Mouse (Mus musculus) heart, embryonic 14.5 days (tissue): ENCODE measurements at regions not wholly inside any gene's neighbourhood (a gene's known extent, or its start where the extent isn't known, plus 50 kb on each side); places are given as distances from the start of the nearest gene placed in this dataset.

Experiments used
- ATAC-seq: fragments of 200-750 bp; cut with Nextera tagmentation; 2 replicates; pipeline ENCODE4 v1.8.0; 2017; ENCODE audit warnings: low read depth, moderate TSS enrichment; ENCODE audit not compliant: insufficient number of reproducible peaks, insufficient read depth, low FRiP score
- H3K27ac ChIP-seq, 2 experiments: fragments of 200-500 bp in 1 of 2; fragments of 300-500 bp in 1 of 2; sonication (generic) in 1 of 2; replicated peaks in 1 of 2; 2 replicates each; pipeline ENCODE4 v1.5.1; 2012 to 2014; ENCODE audit warnings: low read depth in 2 of 2, low read length in 2 of 2, control low read depth in 1 of 2, mild to moderate bottlenecking in 1 of 2, mixed read lengths in 1 of 2; ENCODE audit not compliant: control insufficient read depth in 1 of 2, insufficient read depth in 1 of 2
- H3K27me3 ChIP-seq: fragments of 300-500 bp; sonication (generic); 2 replicates; pipeline ENCODE4 v1.6.1; 2014; ENCODE audit warnings: mild to moderate bottlenecking, low read length, control low read depth; ENCODE audit not compliant: control insufficient read depth, insufficient read depth
- H3K36me3 ChIP-seq: fragments of 300-500 bp; sonication (generic); 2 replicates; pipeline ENCODE4 v1.6.1; 2014; ENCODE audit warnings: mild to moderate bottlenecking, control low read depth, low read length, mixed read lengths; ENCODE audit not compliant: control insufficient read depth, insufficient read depth
- H3K4me1 ChIP-seq, 2 experiments: fragments of 200-500 bp in 1 of 2; fragments of 300-500 bp in 1 of 2; sonication (generic) in 1 of 2; 2 replicates each; pipeline ENCODE4 v1.6.1; 2012 to 2014; ENCODE audit warnings: low read length in 2 of 2, control low read depth in 1 of 2, mixed read lengths in 1 of 2; ENCODE audit not compliant: control insufficient read depth in 2 of 2, insufficient read depth in 2 of 2
- H3K4me2 ChIP-seq: fragments of 300-500 bp; sonication (generic); 2 replicates; pipeline ENCODE4 v1.6.1; 2014; ENCODE audit warnings: mild to moderate bottlenecking, low read length
- H3K4me3 ChIP-seq, 2 experiments: fragments of 200-500 bp in 1 of 2; fragments of 300-500 bp in 1 of 2; sonication (generic) in 1 of 2; 2 replicates each; pipeline ENCODE4 v1.5.1; 2012 to 2014; ENCODE audit warnings: low read length in 2 of 2, mild to moderate bottlenecking in 2 of 2, control low read depth in 1 of 2, low read depth in 1 of 2, moderate library complexity in 1 of 2; ENCODE audit not compliant: control insufficient read depth in 1 of 2, insufficient read depth in 1 of 2
- H3K9ac ChIP-seq: fragments of 300-500 bp; sonication (generic); 2 replicates; pipeline ENCODE4 v1.6.1; 2014; ENCODE audit warnings: mild to moderate bottlenecking, low read length
- H3K9me3 ChIP-seq: fragments of 300-500 bp; sonication (generic); 2 replicates; pipeline ENCODE4 v1.6.1; 2016; ENCODE audit warnings: low read length, control low read depth; ENCODE audit not compliant: control insufficient read depth
- WGBS: fragments of 180-500 bp; shearing (Covaris S2); extraction: QIAGEN DNeasy Blood & Tissue Kit; methylation state at CpG from one replicate; pipeline ENCODE4 v1.1.7; 2014; 5-methylcytosine and 5-hydroxymethylcytosine counted together

DNA sequence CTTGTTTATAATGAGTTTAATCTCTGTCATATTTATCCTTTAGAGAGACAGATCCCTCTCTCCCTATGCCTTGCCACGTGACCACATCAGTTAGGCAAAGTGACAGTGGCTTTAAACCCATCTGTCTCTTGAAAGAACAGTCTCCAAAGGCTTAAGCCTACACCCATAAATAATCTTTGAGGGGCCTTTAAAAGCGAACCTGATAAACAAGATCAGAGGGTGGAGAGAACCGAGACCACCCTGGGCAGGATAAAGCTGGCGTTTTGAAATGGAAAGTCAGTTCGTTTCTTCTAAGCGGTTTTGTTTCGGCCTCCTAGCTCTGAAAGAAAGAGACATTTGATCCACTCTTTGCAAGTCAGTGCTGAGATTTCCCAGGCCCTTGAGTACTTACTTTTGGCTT lies 149.5 kb downstream of the Ackr3 start:
- WGBS: 31% methylated on average over 7 of the region's 7 CpGs
- Histone ChIP-seq H3K4me3 (no peak overlapping the region), H3K9ac (no peak overlapping the region), H3K9me3 (no peaks in the 10 kb centered on the region), H3K4me1 (peaks cover 4 to 10% of the 10 kb centered on the region in 2 experiments; a peak in 3 of 4 replicates), H3K27ac (no peak overlapping the region), H3K36me3 (no peaks in the 10 kb centered on the region), H3K27me3 (no peaks in the 10 kb centered on the region), H3K4me2 (no peak overlapping the region)
- ATAC-seq: no peak

DNA sequence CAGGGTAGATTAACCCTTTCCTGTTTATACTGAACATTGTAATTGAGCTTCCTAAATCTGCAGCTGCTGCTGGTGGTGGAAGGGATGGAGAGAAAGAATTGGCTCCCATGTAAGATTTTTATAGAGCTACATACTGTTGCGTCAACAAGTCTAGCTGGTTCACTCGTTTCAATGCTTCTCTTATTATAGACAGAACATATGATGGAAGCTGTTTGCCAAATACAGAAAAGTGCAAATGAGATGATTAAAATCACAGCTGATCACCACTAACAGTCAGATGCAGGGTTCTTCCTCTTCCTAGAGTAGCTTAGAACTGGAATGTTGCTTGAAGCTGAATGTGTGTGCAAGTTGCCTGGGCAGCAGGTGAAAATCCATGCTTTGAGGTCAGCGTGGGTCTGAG lies 152.8 kb downstream of the Ackr3 start:
- ATAC-seq: no peak
- Histone ChIP-seq H3K27ac (no peak overlapping the region), H3K9me3 (no peaks in the 10 kb centered on the region), H3K4me3 (no peak overlapping the region), H3K4me2 (no peak overlapping the region), H3K4me1 (peaks cover 4 to 10% of the 10 kb centered on the region in 2 experiments; a peak in 3 of 4 replicates), H3K27me3 (no peaks in the 10 kb centered on the region), H3K9ac (no peak overlapping the region), H3K36me3 (no peaks in the 10 kb centered on the region)
- WGBS: 74% methylated on average over 3 of the region's 3 CpGs

DNA sequence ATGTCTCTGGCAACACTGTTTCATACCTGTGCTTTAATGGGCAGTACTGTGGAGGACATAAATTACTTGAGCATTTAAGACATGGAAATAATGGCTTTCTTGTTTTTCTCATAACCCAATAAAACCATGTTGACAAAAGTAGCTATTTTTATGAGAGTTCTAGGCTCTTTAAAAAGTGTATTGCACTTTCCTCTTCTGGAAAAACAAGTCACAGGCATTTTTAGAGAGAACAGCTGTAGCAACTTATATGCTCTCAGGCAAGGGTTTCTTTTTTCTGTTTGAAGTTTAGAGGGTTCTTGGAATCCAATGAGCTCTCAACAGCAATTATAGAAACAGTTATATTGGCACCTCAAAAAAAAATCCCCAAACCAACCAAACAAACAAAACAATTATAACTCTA lies 153.6 kb downstream of the Ackr3 start:
- Histone ChIP-seq H3K36me3 (no peaks in the 10 kb centered on the region), H3K9ac (no peak overlapping the region), H3K4me1 (peaks cover 0 to 7% of the 10 kb centered on the region in 2 experiments; a peak in 2 of 4 replicates), H3K9me3 (no peaks in the 10 kb centered on the region), H3K27ac (no peak overlapping the region), H3K4me3 (no peak overlapping the region), H3K4me2 (no peak overlapping the region), H3K27me3 (no peaks in the 10 kb centered on the region)
- ATAC-seq: no peak

DNA sequence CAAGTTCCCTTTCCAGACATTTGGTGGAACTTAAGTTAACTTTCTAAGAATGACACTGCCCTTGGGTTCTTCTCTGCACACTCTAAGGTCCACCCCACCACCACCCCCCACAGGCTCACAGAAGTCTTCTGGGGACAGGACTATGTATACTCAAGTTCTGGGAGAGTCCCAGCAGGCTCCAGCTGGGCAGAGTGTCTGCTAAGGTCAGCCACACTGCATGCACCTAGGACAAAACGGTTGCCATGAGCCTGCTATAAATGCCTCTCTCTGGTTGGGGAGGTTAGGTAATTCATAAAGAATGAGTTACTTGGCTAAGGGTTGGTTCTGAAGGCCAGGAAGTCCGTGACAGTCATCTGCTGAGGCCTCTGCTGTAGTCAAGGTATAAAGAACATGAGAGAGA lies 155.2 kb downstream of the Ackr3 start:
- H3K27ac ChIP-seq: no peak overlapping the region
- 52% methylated on average over 2 of the region's 2 CpGs for WGBS
- no peak for ATAC-seq
- no peak overlapping the region for H3K9ac ChIP-seq
- no peaks in the 10 kb centered on the region for H3K4me1 ChIP-seq
- H3K27me3 ChIP-seq: no peaks in the 10 kb centered on the region
- H3K4me3 ChIP-seq: no peak overlapping the region
- no peaks in the 10 kb centered on the region for H3K9me3 ChIP-seq
- no peaks in the 10 kb centered on the region for H3K36me3 ChIP-seq
- no peak overlapping the region for H3K4me2 ChIP-seq

DNA sequence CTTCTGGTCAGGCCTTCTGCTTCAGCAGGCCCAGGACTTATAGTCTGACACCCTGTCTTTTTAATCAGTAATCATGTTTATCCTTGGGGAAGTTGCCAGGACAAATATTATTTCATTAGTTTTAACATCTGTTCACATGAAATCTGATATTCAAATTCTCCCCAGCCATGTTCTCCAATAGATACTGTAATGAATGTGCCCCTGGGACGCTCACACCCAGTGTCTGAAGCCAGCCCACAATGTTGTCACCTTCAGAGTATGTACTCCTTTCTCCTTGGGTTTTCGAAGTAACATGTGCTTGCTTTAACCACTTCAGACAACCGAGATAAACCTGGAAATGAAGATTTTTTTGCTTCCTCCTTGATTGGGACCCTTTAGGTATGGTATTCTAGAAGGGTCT lies 156.3 kb downstream of the Ackr3 start:
- H3K4me3 ChIP-seq: no peak overlapping the region
- ATAC-seq: no peak
- WGBS: 54% methylated on average over 3 of the region's 3 CpGs
- no peak overlapping the region for H3K27ac ChIP-seq
- H3K4me1 ChIP-seq: no peaks in the 10 kb centered on the region
- H3K9ac ChIP-seq: no peak overlapping the region
- no peaks in the 10 kb centered on the region for H3K9me3 ChIP-seq
- no peaks in the 10 kb centered on the region for H3K36me3 ChIP-seq
- no peaks in the 10 kb centered on the region for H3K27me3 ChIP-seq
- no peak overlapping the region for H3K4me2 ChIP-seq

DNA sequence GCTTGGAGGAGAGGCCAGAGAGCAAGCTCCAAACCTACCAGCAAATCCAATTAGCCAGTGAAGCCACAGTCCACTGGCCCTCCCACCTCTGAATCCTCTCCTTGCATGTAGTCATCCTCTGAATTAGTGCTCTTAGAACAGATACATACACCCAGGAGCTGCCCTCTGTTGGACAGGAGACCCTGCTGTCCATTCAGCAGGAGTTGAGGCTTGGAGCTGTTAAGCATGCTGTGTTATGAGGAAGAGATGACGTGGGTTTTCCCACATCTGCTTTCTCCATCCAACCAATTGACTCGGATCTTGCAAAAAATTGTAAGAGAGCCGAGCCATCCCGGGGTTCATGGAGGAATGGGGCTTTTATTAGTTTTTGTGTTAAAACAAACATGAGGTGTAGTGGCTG lies 160.7 kb downstream of the Ackr3 start:
- Histone ChIP-seq H3K36me3 (no peaks in the 10 kb centered on the region), H3K9me3 (no peaks in the 10 kb centered on the region), H3K27me3 (no peaks in the 10 kb centered on the region), H3K27ac (no peak overlapping the region), H3K4me1 (peaks cover 6% of the 10 kb centered on the region in 2 experiments), H3K4me2 (no peak overlapping the region), H3K4me3 (no peak overlapping the region), H3K9ac (no peak overlapping the region)
- 78% methylated on average over 4 of the region's 4 CpGs for WGBS
- no peak for ATAC-seq

DNA sequence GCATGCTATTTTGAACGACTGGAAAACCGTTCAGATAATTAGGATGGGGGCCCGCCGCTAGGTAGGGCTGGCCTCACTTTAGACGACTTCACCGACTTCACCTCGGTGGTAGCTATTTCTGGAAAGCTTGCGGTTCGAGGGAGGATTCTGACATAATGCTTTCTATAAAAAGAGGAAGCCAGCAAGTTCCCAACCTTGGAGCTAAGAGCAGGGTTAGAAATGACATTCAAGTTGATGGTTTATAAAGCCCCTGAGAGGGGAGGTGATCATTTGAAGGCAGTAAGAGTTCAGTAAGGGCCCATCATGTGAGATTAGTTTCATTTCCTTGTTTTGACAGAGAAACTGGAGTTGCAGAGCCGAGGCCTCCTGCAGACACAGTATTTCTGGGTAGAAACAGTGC lies 164.8 kb downstream of the Ackr3 start:
- H3K27ac ChIP-seq: peak overlapping the region; percentile 62 to 68
- WGBS: 18% methylated on average over 10 of the region's 10 CpGs
- no peaks in the 10 kb centered on the region for H3K36me3 ChIP-seq
- no peak overlapping the region for H3K9ac ChIP-seq
- H3K4me2 ChIP-seq: 0 out of 2 replicates have a peak overlapping the region, but pooled peaks have one; percentile 11
- 0 out of 2 replicates have a peak, but pooled peaks cover 4% of the 10 kb centered on the region for H3K9me3 ChIP-seq
- no peak overlapping the region for H3K4me3 ChIP-seq
- H3K27me3 ChIP-seq: no peaks in the 10 kb centered on the region
- ATAC-seq: no peak
- H3K4me1 ChIP-seq: peaks cover 6% of the 10 kb centered on the region in 2 experiments

DNA sequence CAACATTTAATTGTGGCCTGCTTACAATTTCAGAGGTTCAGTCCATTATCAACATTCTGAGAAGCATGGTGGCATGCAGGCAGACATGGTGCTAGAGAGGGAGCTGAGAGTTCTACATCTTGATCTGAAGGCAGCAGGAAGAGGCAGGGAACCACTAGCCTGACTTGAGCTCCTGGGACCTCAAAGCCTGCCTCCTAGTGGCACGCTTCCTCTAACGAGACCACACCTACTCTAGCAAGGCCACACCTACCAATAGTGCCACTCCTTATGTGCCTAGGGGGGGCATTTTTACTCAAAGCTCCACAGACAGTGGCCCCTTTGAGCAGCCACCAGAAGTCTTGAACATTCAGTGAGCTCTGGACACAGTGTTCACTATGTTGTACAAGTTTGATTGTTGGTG lies 165.5 kb downstream of the Ackr3 start:
- H3K4me3 ChIP-seq: no peak overlapping the region
- H3K36me3 ChIP-seq: no peaks in the 10 kb centered on the region
- WGBS: 66% methylated on average over 2 of the region's 2 CpGs
- H3K9ac ChIP-seq: no peak overlapping the region
- peaks cover 6% of the 10 kb centered on the region in 2 experiments for H3K4me1 ChIP-seq
- H3K4me2 ChIP-seq: no peak overlapping the region
- H3K27me3 ChIP-seq: no peaks in the 10 kb centered on the region
- H3K27ac ChIP-seq: peak overlapping the region in 1 of 2 experiments; percentile 68; a peak in 1 of 4 replicates
- ATAC-seq: no peak
- 0 out of 2 replicates have a peak, but pooled peaks cover 4% of the 10 kb centered on the region for H3K9me3 ChIP-seq
